Mouse (Mus musculus) liver, embryonic 15.5 days (tissue): ENCODE measurements around the gene Dnm2. TPM values are rescaled to one million over a fixed set of nuclear protein-coding genes. Genes with fewer than 3 reads are reported as not detected.
"Not testable (repeated sequence)": the region's sequence is repeated elsewhere in the genome, so short reads cannot be mapped to it uniquely, and the experiment has no call there.

Experiments used
- ATAC-seq: fragments of 200-750 bp; cut with Nextera tagmentation; 2 replicates; pipeline ENCODE4 v1.8.0; 2017; ENCODE audit warnings: moderate number of reproducible peaks, mild to moderate bottlenecking, moderate library complexity; ENCODE audit not compliant: insufficient read depth
- H3K27ac ChIP-seq: fragments of 300-500 bp; sonication (generic); replicated peaks from 2 replicates; pipeline ENCODE4 v1.5.1; 2015; ENCODE audit warnings: mild to moderate bottlenecking, inconsistent platforms
- H3K27me3 ChIP-seq: fragments of 300-500 bp; sonication (generic); 2 replicates; pipeline ENCODE4 v1.6.1; 2015; ENCODE audit warnings: mild to moderate bottlenecking, inconsistent platforms
- H3K36me3 ChIP-seq: fragments of 300-500 bp; sonication (generic); replicated peaks from 2 replicates; pipeline ENCODE4 v1.6.1; 2015; ENCODE audit warnings: moderate library complexity, mild to moderate bottlenecking, inconsistent platforms
- H3K4me1 ChIP-seq: fragments of 300-500 bp; sonication (generic); replicated peaks from 2 replicates; pipeline ENCODE4 v1.6.1; 2015; ENCODE audit warnings: inconsistent platforms
- H3K4me2 ChIP-seq: fragments of 300-500 bp; sonication (generic); 2 replicates; pipeline ENCODE4 v1.6.1; 2015; ENCODE audit warnings: moderate library complexity, mild to moderate bottlenecking, inconsistent platforms
- H3K4me3 ChIP-seq: fragments of 300-500 bp; sonication (generic); replicated peaks from 2 replicates; pipeline ENCODE4 v1.5.1; 2015; ENCODE audit warnings: mild to moderate bottlenecking, inconsistent platforms
- H3K9ac ChIP-seq: fragments of 300-500 bp; sonication (generic); 2 replicates; pipeline ENCODE4 v1.6.1; 2015; ENCODE audit warnings: moderate library complexity, mild to moderate bottlenecking, inconsistent platforms
- H3K9me3 ChIP-seq: fragments of 300-500 bp; sonication (generic); replicated peaks from 2 replicates; pipeline ENCODE4 v1.6.1; 2016; ENCODE audit warnings: inconsistent platforms
- WGBS: fragments of 180-500 bp; shearing (Covaris S2); methylation state at CpG from one replicate; pipeline ENCODE4 v1.1.7; 2015; ENCODE audit warnings: mixed read lengths; ENCODE audit not compliant: insufficient replicate concordance; 5-methylcytosine and 5-hydroxymethylcytosine counted together
- polyA plus RNA-seq: library from polyadenylated mRNA; unstranded; fragments of >200 nt; fragmentation: Nextera tagmentation; extraction: Ambion mirVana; gene quantifications from 2 replicates; pipeline ENCODE4 v1.2.1, GENCODE M21; 2015

Gene Dnm2
- polyA plus RNA-seq, 1 experiment from 2014 or later, result 52.9 TPM

GRCm38 (mm10) chr9:21526634-21526944, 101.9 kb downstream of the Dnm2 start:
- no peaks in the 10 kb centered on the region for H3K27me3 ChIP-seq
- no peaks in the 10 kb centered on the region for H3K4me1 ChIP-seq
- ATAC-seq, result no peak
- H3K27ac ChIP-seq, result peak overlapping the region; percentile 70; the same call in 1 of the 2 replicates
- no peak overlapping the region for H3K9ac ChIP-seq
- peak overlapping the region; percentile 39 for H3K4me3 ChIP-seq
- H3K4me2 ChIP-seq, result no peak overlapping the region
- WGBS, result 30% methylated on average over 3 of the region's 3 CpGs
- H3K36me3 ChIP-seq, result no peaks in the 10 kb centered on the region
- H3K9me3 ChIP-seq, result no peaks in the 10 kb centered on the region

- 0 out of 2 replicates have a peak overlapping the region, but pooled peaks have one; percentile 14 for H3K27ac ChIP-seq
- peak overlapping the region; percentile 25; the same call in 1 of the 2 replicates for H3K4me2 ChIP-seq
- no peaks in the 10 kb centered on the region for H3K36me3 ChIP-seq
- no peaks in the 10 kb centered on the region for H3K27me3 ChIP-seq
- 86% methylated on average over 2 of the region's 2 CpGs for WGBS
- no peaks in the 10 kb centered on the region for H3K4me1 ChIP-seq
- H3K4me3 ChIP-seq, result 0 out of 2 replicates have a peak overlapping the region, but pooled peaks have one; percentile 39
- no peaks in the 10 kb centered on the region for H3K9me3 ChIP-seq
- ATAC-seq, result no peak
- H3K9ac ChIP-seq, result no peak overlapping the region
Observed at GRCm38 (mm10) chr9:21527100-21527801, 102.5 kb downstream of the Dnm2 start.

GRCm38 (mm10) chr9:21527917-21528324, 103.2 kb downstream of the Dnm2 start:
- no peak overlapping the region for H3K4me3 ChIP-seq
- 0 out of 2 replicates have a peak overlapping the region, but pooled peaks have one; percentile 14 for H3K27ac ChIP-seq
- peak overlapping the region; percentile 25; the same call in 1 of the 2 replicates for H3K4me2 ChIP-seq
- no peaks in the 10 kb centered on the region for H3K4me1 ChIP-seq
- no peaks in the 10 kb centered on the region for H3K9me3 ChIP-seq
- H3K9ac ChIP-seq, result no peak overlapping the region
- 14% methylated on average over 1 of the region's 1 CpGs for WGBS
- H3K27me3 ChIP-seq, result no peaks in the 10 kb centered on the region
- ATAC-seq, result peak; percentile 53
- no peaks in the 10 kb centered on the region for H3K36me3 ChIP-seq

- Histone ChIP-seq H3K27me3 (no peaks in the 10 kb centered on the region), H3K4me2 (no peak overlapping the region), H3K27ac (no peak overlapping the region), H3K9me3 (no peaks in the 10 kb centered on the region), H3K4me1 (peaks cover 20% of the 10 kb centered on the region), H3K4me3 (no peak overlapping the region), H3K36me3 (no peaks in the 10 kb centered on the region), H3K9ac (no peak overlapping the region)
- no peak for ATAC-seq
- WGBS, result 60% methylated on average over 14 of the region's 14 CpGs
Observed at GRCm38 (mm10) chr9:21536501-21536900, 111.8 kb downstream of the Dnm2 start.

- Histone ChIP-seq H3K9ac (no peak overlapping the region), H3K27me3 (no peaks in the 10 kb centered on the region), H3K27ac (no peak overlapping the region), H3K9me3 (no peaks in the 10 kb centered on the region), H3K4me1 (peaks cover 20% of the 10 kb centered on the region), H3K4me2 (no peak overlapping the region), H3K4me3 (no peak overlapping the region), H3K36me3 (no peaks in the 10 kb centered on the region)
- ATAC-seq, result no peak
- WGBS, result 62% methylated on average over 4 of the region's 4 CpGs
Observed at GRCm38 (mm10) chr9:21537009-21537408, 112.3 kb downstream of the Dnm2 start.

GRCm38 (mm10) chr9:21539981-21540753, 115.5 kb downstream of the Dnm2 start:
- 49% methylated on average over 7 of the region's 7 CpGs for WGBS
- no peak for ATAC-seq
- no peak overlapping the region for H3K4me2 ChIP-seq

GRCm38 (mm10) chr9:21542001-21542400, 117.3 kb downstream of the Dnm2 start:
- not testable (repeated sequence) for ATAC-seq, H3K27ac ChIP-seq, H3K9ac ChIP-seq, H3K4me2 ChIP-seq, H3K27me3 ChIP-seq, H3K9me3 ChIP-seq, H3K4me3 ChIP-seq, H3K36me3 ChIP-seq
- WGBS, result 80% methylated on average over 2 of the region's 2 CpGs
- H3K4me1 ChIP-seq, result peaks cover 28% of the 10 kb centered on the region

More at GRCm38 (mm10) chr9:21539981-21540753, 115.5 kb downstream of the Dnm2 start:
- no peaks in the 10 kb centered on the region for H3K27me3 ChIP-seq
- H3K36me3 ChIP-seq, result no peaks in the 10 kb centered on the region
- H3K4me1 ChIP-seq, result peaks cover 26% of the 10 kb centered on the region
- no peak overlapping the region for H3K9ac ChIP-seq
- no peak overlapping the region for H3K27ac ChIP-seq
- H3K9me3 ChIP-seq, result no peaks in the 10 kb centered on the region
- H3K4me3 ChIP-seq, result no peak overlapping the region

- Histone ChIP-seq H3K4me1 (peaks cover 42% of the 10 kb centered on the region), H3K4me3 (peak overlapping the region; percentile 78), H3K9ac (peak overlapping the region; percentile 69; the same call in 1 of the 2 replicates), H3K27ac (peak overlapping the region; percentile 95), H3K4me2 (peak overlapping the region; percentile 95), H3K9me3 (no peaks in the 10 kb centered on the region), H3K36me3 (peaks cover 9% of the 10 kb centered on the region), H3K27me3 (no peaks in the 10 kb centered on the region)
- WGBS, result 16% methylated on average over 9 of the region's 9 CpGs
- peak; percentile 53 for ATAC-seq
Observed at GRCm38 (mm10) chr9:21545351-21545915, 120.7 kb downstream of the Dnm2 start.

GRCm38 (mm10) chr9:21545916-21546788, 121.4 kb downstream of the Dnm2 start:
- Histone ChIP-seq H3K27ac (peak overlapping the region; percentile 95), H3K36me3 (peaks cover 14% of the 10 kb centered on the region), H3K4me3 (peak overlapping the region; percentile 78), H3K4me1 (peaks cover 45% of the 10 kb centered on the region), H3K4me2 (peak overlapping the region; percentile 95), H3K27me3 (no peaks in the 10 kb centered on the region), H3K9ac (peak overlapping the region; percentile 69), H3K9me3 (no peaks in the 10 kb centered on the region)
- ATAC-seq, result peak; percentile 86
- WGBS, result under 1% methylated on average over 65 of the region's 67 CpGs

- Histone ChIP-seq H3K27me3 (no peaks in the 10 kb centered on the region), H3K9me3 (no peaks in the 10 kb centered on the region), H3K4me3 (peak within 1 kb of the TSS; percentile 78), H3K27ac (peak within 1 kb of the TSS; percentile 95), H3K9ac (peak within 1 kb of the TSS; percentile 93), H3K4me2 (peak within 1 kb of the TSS; percentile 95), H3K36me3 (peaks cover 15% of the 10 kb centered on the region), H3K4me1 (peaks cover 45% of the 10 kb centered on the region)
- 0% methylated on average over 27 of the region's 52 CpGs for WGBS
- no peak for ATAC-seq
Observed at GRCm38 (mm10) chr9:21546789-21547074, 122.0 kb downstream of the Dnm2 start, which contains the start of gene Carm1. Gene Carm1, plus strand, starts transcription at chr9:21546894.
